Mouse (Mus musculus): ENCODE results near the gene Knl1.

GRCm38 (mm10) chr2:119009376-119009775 is 37.5 kb upstream of the Knl1 start:
- no peak for TF ChIP-seq CTCF (IDR thresholded peaks at IDR 0.05)
- no peak for TF ChIP-seq EP300 (IDR thresholded peaks at IDR 0.05)
